Mouse (Mus musculus): ENCODE data around the gene Cyp1b1.

Gene Cyp1b1

DNA sequence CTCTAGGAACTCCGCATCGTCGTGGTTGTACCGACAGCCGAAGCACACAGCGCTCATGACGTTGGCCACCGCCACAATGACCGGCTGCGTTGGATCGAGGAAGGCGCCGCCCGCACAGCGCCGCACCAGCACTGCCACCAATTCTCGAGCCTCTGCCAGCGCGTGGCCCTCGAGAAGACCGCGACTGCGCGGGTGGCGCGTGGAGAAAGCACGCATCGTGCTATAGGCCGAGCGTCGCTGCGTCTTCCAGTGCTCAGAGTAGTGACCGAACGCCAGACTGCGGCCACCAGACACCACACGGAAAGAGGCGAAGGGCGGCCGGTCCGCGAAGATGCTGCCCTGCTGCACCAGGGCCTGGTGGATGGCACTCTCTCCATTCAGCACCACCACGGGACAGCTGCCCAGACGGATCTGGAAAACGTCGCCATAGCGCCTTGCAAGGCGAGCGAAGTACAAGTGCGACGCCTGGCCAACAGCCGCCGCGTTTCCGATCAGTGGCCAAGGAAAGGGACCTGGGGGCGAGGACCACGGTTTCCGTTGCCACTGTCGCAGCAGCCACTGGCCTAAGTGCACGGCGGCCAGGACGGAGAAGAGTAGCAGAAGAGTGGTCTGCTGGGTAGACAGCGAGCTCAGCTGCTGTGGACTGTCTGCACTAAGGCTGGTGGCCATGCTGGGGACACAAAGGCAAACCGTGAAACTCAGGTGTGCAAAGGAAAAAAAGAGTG, 1.1 kb downstream of the Cyp1b1 start:
- in situ Hi-C loops (cut with MboI): no loop called here

DNA sequence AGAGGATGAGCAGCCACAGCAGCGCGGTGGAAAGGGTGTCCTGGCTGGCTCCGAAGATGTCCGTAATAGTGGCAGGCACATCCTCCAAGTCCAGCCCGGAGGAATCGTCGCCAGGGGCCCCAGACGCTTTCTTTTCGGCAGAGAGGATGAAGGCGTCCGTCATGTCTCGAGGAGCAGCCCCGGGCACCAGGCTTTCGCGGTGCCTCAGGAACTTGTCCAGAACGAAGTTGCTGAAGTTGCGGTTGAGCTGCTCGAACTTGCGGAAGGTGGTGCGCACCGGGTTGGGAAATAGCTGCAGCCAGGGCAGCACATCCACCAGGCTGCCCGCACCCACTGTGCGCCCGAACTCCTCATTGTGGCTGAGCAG, 1.6 kb downstream of the Cyp1b1 start:
- in situ Hi-C loops (cut with MboI): no loop called here

DNA sequence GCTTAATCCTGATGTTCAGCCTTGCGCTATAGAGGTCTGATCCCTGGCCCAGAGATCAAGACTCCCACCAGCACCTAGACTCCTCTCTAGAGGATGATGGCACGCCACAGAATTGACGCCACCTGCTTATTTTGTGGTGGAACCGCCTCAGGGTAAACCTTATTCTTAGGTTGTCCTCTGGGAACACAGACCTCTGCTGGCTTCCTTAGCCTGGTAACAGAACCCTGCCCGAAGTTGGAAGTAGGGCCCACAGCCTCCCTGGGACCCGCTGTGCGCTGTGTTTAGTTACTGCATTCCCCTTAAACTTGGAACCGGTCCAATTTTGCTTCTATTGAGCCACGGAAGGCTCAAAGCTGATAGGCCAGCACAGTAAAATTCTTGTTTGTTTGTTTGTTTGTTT, 2.3 kb downstream of the Cyp1b1 start:
- in situ Hi-C loops (cut with MboI): no loop called here

DNA sequence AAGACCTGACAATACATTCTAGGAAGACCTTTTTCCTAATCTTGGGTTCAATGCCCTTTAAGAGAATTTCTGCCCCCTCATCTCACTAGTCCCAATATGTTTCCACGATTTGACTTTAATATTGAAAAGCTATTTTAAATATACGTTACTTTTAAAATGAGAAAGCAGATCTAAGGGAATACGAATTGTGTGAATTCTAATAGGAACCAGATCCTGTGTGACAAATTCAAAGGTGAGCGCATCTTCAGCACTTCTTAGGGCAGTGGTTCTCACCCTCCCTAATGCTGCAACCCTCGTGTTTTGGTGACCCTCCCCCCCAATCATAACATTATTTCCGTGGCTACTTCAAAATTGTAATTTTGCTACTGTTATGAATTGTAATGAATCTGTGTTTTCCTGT, 2.9 kb downstream of the Cyp1b1 start:
- in situ Hi-C loops (cut with MboI): no loop called here

DNA sequence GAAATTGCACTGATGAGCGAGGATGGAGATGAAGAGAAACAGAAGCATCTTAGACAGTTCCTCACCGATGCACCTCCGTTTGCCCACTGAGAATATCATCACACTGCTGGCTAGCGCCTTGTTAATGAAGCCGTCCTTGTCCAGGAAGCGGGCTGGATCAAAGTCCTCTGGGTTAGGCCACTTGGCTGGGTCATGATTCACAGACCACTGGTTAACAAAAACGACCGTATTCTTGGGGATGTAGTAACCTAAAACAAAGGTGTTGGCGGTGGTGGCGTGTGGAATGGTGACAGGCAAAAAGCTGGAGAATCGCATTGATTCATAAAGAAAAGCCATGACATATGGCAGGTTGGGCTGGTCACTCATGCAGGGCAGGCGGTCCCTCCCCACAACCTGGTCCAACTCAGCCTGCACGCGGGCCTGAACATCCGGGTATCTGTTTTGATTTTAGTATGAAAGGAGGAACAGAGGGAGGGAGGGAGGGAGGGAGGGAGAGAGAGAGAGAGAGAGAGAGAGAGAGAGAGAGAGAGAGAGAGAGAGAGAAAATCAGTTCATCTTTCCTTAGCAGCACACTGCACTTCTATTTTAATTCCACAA, 4.5 kb downstream of the Cyp1b1 start:
- in situ Hi-C loops (cut with MboI): no loop called here

DNA sequence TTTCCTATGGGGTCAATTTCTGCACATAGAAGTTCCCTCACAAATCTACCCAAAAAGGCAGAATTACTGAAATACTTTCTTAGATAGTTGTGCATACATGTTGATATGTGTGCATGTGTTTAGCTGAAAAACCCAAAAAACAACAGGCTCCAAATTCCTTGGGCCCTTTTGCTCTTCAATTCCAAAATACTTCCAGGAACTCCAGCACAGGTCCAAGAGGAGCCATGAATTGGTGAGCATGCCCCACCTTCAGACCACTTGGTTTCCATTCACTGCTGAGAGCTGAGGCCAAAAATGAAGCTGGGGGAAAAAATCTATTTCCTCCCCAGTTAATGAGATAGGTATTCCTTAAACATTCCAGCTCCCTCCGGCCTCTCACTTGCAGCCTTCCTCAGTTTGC, 5.1 kb downstream of the Cyp1b1 start:
- in situ Hi-C loops (cut with MboI): no loop called here

DNA sequence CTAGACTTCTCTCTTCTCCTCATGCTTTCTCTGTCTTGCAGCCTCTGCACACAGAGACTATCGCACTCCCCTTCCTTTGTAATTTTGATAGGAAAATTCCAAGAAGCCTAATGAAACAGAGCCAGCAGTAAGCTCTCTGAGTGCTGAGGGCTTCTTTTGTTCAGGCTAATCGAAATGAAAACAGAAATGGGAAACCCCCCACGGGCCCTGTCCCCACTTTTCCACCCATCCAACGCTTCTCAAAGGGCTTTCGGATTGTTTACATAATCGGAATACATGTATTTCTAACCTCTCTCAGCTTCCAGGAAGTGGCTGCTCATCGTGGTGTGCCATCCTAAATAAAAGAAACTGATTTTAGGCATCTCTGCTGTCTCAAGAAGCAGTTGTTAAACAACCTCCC, 6.7 kb downstream of the Cyp1b1 start:
- in situ Hi-C loops (cut with MboI): no loop called here

DNA sequence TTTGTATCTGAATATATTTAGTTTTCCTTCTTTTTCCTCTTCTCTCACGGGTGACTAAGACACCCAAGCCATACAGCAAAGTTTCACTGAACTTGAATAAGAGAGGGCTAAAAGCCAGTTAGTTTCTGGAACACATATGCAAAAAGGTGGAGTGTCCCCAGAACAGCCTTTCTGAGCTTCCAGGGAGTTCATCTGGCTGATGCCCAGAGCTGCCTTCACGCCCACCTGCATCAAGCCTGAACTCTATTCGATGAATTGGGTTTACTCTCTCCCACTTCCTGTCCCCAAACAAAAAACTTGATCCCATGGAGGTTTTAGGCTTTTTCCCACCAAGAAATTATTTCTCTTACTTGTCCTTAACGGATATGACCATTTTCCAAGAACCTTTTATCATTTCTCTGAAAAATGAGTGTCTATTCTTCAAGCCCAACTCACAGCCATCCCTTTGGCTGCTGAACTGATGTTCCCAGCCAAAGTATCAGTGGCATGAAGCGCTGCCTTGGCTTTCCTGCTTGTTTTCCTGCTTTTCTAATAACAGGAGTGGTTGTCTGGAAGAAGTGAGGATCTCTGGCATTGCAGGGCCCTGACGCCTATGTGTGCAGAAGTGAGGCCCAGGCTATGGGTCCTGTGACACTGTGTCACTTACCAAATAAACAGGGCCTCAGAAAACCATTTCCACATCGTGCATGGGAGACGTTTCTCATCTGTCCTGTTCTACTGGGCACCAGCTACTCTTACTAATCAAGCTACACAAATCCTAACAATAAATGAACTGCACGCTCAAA, 9.0 kb downstream of the Cyp1b1 start:
- in situ Hi-C loops (cut with MboI): no loop called here

DNA sequence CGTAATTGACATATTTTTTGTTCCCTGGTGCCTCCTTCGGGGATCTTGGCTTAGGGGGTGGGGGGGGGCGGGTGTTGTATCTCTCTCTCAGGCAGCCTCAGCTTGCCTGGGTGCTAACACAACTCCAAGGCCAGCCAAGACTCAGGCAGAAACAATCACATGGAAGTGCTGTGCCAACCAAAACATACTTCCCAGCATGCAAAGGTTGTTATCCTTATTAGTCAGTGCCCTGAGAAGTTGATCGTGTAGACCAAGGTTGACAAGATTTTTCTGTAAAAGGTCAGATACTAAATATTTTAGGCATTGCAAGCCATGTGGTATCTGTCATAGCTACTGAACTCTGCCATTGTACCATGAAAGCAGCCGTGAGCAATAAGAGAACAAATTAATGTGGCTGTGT, 14.0 kb downstream of the Cyp1b1 start:
- in situ Hi-C loops (cut with MboI): no loop called here

DNA sequence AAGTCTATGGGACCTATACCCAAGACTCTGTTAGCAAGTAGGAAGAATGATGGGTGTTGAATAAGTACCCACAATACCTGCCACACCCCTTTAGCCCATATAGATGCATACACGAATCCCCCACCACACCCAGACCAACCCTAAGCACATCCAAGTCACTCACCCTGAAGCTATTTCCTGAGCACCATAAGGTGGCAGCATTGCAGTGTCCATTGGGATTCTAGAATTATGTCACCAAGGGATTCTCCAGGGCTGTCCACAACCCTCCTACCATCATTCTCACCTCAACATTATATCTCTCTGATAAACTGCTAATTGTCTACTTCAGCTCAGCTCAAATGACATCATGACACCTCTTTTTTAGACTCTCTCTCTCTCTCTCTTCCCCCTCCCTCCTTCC, 15.7 kb downstream of the Cyp1b1 start:
- in situ Hi-C loops (cut with MboI): no loop called here

DNA sequence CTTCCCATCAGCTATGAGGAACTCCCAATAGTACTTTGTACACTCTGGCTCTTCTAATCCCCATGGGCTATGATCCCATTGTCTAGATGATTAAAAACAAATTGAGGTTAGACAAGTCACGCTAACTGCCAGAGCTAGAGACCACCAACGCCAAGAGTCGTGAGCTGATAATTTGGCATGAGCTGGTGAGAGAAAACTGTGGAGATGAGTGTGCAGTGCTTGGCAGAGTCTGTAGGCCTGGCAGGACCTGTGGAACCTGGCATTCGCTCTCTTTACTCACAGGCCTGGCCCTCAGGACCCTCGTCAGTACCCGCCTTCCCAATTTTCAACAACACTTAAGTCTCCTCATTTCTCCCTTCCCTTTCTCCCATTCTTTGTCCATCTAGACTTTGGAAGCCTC, 19.3 kb downstream of the Cyp1b1 start:
- in situ Hi-C loops (cut with MboI): no loop called here

DNA sequence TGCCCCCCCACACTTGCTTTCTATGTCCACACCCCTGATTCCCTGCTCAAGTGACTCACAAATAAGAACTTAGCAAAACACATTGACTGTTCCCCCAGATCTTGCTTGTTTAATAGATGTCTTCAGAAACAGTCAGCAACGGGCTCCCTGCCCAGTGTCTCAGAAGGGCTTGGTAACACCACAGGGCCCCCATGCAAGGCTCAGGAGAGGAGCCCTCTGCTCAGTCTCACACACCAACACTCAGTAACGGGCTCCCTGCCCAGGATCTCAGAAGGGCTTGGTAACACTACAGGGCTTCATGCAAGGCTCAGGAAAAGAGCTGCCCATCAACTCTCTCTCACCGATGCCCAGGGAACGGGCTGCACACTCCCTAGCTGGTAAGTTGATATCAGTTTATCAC, 19.8 kb downstream of the Cyp1b1 start:
- in situ Hi-C loops (cut with MboI): no loop called here

DNA sequence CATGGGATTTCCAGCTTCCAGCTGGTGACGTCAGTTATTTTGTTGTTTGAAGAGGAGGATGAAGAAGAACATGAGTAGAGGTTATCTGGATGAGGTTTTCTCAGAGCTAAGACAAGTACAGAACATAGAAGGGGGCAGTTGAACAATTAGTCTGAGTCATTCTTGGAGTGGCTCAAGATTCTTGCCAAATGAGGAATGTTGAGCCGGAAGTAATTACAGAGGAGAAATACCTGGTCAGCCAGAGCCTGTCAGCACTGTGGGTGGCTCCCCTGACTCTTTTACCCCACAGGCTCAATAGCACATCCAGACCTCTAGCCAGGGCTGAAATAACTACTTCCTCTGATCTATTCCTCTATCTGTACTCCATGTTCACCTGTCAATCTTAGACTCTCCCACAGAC, 44.0 kb downstream of the Cyp1b1 start:
- in situ Hi-C loops (cut with MboI): loop anchor here (25.0 kb wide), 1 partner anchor 341 kb away; no protein-coding TSS in a partner anchor

DNA sequence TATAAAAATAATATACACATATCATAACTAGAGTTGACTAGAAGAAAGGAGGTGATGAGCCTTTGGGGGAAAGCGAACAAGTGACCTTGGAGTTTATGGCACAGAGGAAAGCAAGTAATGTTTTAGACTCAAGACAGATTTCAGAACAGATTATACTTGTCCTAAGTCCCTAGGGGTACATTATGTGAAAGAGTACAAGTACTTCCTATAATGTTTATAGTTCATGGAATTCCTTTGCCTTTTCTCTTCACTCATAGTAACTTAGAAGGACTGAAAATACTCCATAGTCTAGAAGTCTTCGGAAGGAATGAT, 50.8 kb downstream of the Cyp1b1 start:
- in situ Hi-C loops (cut with MboI): loop anchor here (25.0 kb wide), 1 partner anchor 348 kb away; no protein-coding TSS in a partner anchor

DNA sequence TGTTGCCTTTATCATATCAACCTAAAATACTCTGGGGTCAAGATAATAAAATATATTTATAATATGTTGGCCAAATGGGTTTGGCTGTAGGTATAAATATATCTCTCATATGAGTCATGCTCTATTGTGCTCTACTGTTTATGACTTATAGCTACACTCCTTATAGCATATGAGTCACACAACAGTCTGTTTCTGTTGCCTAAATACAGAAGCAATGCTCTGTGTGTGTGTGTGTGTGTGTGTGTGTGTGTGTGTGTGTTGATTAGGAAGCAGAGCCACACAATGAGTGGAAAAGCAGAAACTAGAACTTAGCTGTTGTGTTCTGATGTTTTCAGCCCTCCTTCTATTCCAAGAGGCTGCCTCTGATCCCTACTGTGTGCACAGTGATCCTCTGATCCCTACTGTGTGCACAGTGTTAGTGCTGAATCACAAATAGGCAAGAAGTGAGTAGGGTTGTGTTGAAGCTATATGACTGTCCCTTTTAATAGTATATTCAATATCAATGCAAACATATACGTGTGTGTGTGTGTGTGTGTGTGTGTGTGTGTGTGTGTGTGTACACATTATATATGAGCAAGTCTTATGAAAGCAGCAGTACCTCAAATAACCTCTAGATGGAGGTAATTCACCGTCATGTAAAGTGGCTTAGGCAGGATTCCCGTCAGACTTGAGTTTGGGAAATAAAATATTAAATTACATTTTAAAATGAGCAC, 51.3 kb downstream of the Cyp1b1 start:
- in situ Hi-C loops (cut with MboI): loop anchor here (25.0 kb wide), 1 partner anchor 349 kb away; no protein-coding TSS in a partner anchor

DNA sequence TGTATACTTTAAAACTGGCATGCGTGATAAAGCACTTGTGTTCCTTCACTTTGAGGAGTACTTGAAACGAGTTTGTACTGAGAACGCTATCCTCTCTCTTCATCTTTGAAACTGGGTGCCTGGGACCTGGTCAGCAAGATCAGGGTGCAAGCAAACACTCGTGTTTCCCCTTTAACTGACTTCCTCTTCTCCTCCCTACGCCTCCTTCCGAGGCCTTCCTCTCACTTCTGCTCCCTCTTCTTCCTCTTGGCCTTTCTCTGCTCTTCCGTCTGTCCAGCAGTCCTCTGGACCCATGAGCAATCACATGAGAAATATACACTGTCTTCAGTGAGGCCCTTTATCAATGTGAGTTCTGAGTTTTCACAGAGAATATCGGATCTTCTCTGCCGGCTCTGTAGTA, 53.0 kb downstream of the Cyp1b1 start:
- in situ Hi-C loops (cut with MboI): loop anchor here (25.0 kb wide), 1 partner anchor 350 kb away; no protein-coding TSS in a partner anchor

DNA sequence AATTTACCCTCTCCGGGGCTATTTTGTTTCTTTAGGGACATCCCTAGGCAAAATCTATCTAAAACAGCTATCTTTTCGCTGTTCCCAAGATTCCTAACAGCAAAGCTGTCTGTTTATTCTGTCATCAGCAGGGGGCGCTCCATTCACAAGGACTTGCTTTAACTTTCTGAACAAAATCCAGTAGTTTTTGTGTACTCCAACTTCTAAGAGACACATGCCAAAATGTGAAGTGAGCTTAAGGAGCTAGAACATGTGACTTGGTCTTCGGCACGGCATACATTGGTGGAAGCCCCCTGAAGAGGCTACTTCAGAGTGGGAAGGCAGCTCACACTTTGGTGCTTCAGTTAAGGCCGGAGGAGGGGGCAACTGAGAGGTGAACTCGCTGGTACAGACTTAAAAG, 53.5 kb downstream of the Cyp1b1 start:
- in situ Hi-C loops (cut with MboI): loop anchor here (25.0 kb wide), 1 partner anchor 351 kb away; no protein-coding TSS in a partner anchor

DNA sequence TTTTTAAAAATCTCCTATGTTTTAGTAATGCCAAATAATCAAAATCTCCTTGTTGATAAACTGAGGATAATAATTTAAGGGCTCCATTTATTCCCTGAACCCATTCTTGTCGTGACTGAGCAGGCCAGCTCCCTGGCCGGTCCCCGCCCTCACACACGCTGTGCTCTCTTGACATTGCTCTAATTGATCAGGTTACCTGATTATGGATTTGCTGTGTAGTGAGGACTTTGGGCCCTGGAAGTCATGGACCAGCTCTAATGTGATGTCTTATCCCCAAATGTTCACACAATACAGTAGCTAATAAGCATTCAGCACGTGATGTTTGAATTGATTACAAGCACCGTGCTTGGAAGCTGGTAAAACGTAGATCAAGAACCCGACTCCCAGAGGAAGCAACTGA, 56.0 kb downstream of the Cyp1b1 start:
- in situ Hi-C loops (cut with MboI): loop anchor here (25.0 kb wide), 1 partner anchor 353 kb away; no protein-coding TSS in a partner anchor

DNA sequence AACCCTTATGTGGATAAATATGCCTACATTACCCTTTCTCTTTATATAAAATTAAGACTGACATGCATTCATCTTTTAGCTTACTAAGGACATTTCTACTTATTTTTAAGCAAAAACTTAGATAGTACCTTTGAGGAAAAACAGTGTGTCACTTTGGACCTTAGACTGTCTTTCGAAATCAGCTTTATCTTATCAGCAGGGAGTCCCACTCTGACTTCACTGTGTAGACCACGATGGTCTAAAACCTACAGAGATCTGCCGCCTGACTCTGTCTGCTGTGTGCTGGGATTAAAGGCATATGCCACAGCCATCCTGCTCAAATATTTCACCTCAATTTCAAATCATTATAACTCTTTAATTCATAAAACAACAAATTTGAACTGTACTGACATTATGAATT, 56.4 kb downstream of the Cyp1b1 start:
- in situ Hi-C loops (cut with MboI): loop anchor here (25.0 kb wide), 1 partner anchor 354 kb away; no protein-coding TSS in a partner anchor

DNA sequence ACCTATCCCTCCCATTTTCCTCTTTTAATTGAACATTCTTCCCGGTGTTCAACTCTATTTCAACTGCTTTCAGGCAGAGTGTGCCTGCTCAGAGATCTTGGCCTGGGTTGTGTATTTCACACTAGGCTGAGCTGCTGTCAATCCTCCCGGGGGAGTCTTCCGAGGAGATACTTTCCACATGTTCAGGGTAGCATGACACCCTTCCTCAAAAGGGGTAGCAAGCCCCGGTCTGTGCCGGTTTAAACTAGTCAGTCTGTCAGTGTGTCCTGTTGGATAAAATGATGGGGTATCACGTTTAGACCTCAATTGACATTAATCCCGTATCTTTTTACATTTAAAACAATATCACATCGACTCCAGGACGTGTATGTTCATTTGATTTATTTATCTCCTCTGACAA, 57.1 kb downstream of the Cyp1b1 start:
- in situ Hi-C loops (cut with MboI): loop anchor here (25.0 kb wide), 1 partner anchor 355 kb away; no protein-coding TSS in a partner anchor

DNA sequence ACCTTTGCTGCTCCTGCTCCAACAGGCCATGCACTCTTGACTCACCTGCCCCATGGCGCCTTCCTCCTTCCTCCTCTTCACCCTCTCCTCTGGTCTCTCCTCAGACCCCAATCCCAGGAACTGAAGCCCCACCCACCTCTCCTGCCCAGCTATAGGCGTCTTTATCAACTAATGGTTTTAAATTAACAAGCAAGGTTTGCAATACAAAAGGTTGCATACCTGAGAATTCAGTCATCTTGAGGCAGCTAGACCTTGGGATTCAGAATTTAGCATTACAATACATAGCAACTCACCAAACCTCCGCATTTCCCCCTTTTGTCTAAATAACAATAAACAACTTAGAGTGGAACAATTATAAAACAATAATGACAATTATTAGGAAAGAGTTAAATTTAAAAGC, 60.7 kb downstream of the Cyp1b1 start:
- in situ Hi-C loops (cut with MboI): loop anchor here (25.0 kb wide), 1 partner anchor 358 kb away; no protein-coding TSS in a partner anchor

DNA sequence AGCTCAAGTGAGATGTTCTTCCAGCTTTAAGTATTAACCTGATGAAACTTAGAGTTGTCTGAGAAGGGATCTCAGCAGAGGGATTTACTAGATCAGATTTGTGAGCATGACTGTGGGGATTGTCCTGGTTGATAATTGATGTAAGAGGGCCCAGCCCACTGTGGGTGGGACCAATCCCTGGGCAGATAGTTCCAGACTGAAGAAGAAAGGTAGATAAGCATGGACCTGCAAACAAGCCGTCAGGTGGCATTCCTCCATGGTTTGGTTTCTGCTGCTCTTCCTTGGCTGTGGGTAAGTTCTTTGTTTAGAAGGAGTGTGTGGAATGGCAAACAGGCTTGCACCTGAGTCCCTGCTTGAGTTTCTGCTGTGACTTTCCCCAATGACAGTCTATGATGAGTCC, 61.7 kb downstream of the Cyp1b1 start:
- in situ Hi-C loops (cut with MboI): loop anchor here (25.0 kb wide), 1 partner anchor 359 kb away; no protein-coding TSS in a partner anchor
